Mouse (Mus musculus) embryonic fibroblast, embryonic 13.5 days (primary cell): ENCODE data around the gene Serinc2.

Source experiments
- CTCF ChIP-seq: IDR thresholded peaks from 2 replicates; pipeline ENCODE4 v1.5.1; 2011; ENCODE audit warnings: mild to moderate bottlenecking, control low read depth, low read length, moderate library complexity, borderline replicate concordance; ENCODE audit not compliant: insufficient read depth
- POLR2A ChIP-seq: IDR thresholded peaks from 2 replicates; pipeline ENCODE4 v1.6.1; 2011; ENCODE audit warnings: low read depth, mild to moderate bottlenecking, control low read depth, low read length, moderate library complexity

- TF ChIP-seq POLR2A (no peak), CTCF (no peak)
Observed at GRCm38 (mm10) chr4:130322567-130322966, 43.6 kb upstream of the Serinc2 start.
